Mouse (Mus musculus) midbrain, postnatal 0 days (tissue): ENCODE results near the gene Map4k4. TPM values are rescaled to one million over a fixed set of nuclear protein-coding genes. Genes with fewer than 3 reads are reported as not detected.

Experiments used
- ATAC-seq: fragments of 200-750 bp; cut with Nextera tagmentation; 2 replicates; pipeline ENCODE4 v1.8.0; 2017; ENCODE audit warnings: moderate number of reproducible peaks, mild to moderate bottlenecking, moderate TSS enrichment, moderate library complexity; ENCODE audit not compliant: low FRiP score
- DNase-seq: peaks from one replicate; pipeline ENCODE4 v3.0.0-alpha.2; 2015; ENCODE audit warnings: low spot score
- H3K27ac ChIP-seq: fragments of 300-500 bp; sonication (generic); 2 replicates; pipeline ENCODE4 v1.5.1; 2014; ENCODE audit warnings: low read depth, mild to moderate bottlenecking, low read length, mixed read lengths
- H3K27me3 ChIP-seq: fragments of 300-500 bp; sonication (generic); 2 replicates; pipeline ENCODE4 v1.6.1; 2014; ENCODE audit warnings: low read length, control low read depth, mixed read lengths; ENCODE audit not compliant: insufficient read depth
- H3K36me3 ChIP-seq: fragments of 300-500 bp; sonication (generic); 2 replicates; pipeline ENCODE4 v1.6.1; 2014; ENCODE audit warnings: low read length, control low read depth, mixed read lengths; ENCODE audit not compliant: insufficient read depth
- H3K4me1 ChIP-seq: fragments of 300-500 bp; sonication (generic); 2 replicates; pipeline ENCODE4 v1.6.1; 2014; ENCODE audit warnings: mild to moderate bottlenecking, control low read depth, antibody characterized with exemption, low read length, mixed read lengths; ENCODE audit not compliant: insufficient read depth
- H3K4me2 ChIP-seq: fragments of 300-500 bp; sonication (generic); 2 replicates; pipeline ENCODE4 v1.6.1; 2014; ENCODE audit warnings: low read depth, mild to moderate bottlenecking, low read length, mixed read lengths; ENCODE audit not compliant: poor library complexity, severe bottlenecking
- H3K4me3 ChIP-seq: fragments of 300-500 bp; sonication (generic); 2 replicates; pipeline ENCODE4 v1.5.1; 2014; ENCODE audit warnings: low read depth, mild to moderate bottlenecking, low read length, moderate library complexity
- H3K9ac ChIP-seq: fragments of 300-500 bp; sonication (generic); replicated peaks from 2 replicates; pipeline ENCODE4 v1.6.1; 2014; ENCODE audit warnings: mild to moderate bottlenecking, low read length, moderate library complexity, mixed read lengths; ENCODE audit not compliant: poor library complexity, severe bottlenecking
- H3K9me3 ChIP-seq: fragments of 300-500 bp; sonication (generic); 2 replicates; pipeline ENCODE4 v1.6.1; 2016; ENCODE audit warnings: low read length, control low read depth
- CTCF ChIP-seq: IDR thresholded peaks from 2 replicates; pipeline ENCODE4 v1.5.1; 2016; ENCODE audit warnings: antibody characterized with exemption, mild to moderate bottlenecking
- WGBS: fragments of 180-500 bp; shearing (Covaris S2); extraction: QIAGEN DNeasy Blood & Tissue Kit; methylation state at CpG from one replicate; pipeline ENCODE4 v1.1.7; 2014; 5-methylcytosine and 5-hydroxymethylcytosine counted together
- polyA plus RNA-seq: library from polyadenylated mRNA; unstranded; fragments of >200 nt; fragmentation: Nextera tagmentation; extraction: Ambion mirVana; gene quantifications from 2 replicates; pipeline ENCODE4 v1.2.1, GENCODE M21; 2015
- total RNA-seq: library from RNA; depleted of rRNA; stranded (reverse); fragments of >200 nt; gene quantifications from 2 replicates; pipeline ENCODE4 v1.2.3, GENCODE M21; 2014

Gene Map4k4
- total and polyA plus RNA-seq, 2 experiments from 2014 or later: 30.6 to 185 TPM

DNA sequence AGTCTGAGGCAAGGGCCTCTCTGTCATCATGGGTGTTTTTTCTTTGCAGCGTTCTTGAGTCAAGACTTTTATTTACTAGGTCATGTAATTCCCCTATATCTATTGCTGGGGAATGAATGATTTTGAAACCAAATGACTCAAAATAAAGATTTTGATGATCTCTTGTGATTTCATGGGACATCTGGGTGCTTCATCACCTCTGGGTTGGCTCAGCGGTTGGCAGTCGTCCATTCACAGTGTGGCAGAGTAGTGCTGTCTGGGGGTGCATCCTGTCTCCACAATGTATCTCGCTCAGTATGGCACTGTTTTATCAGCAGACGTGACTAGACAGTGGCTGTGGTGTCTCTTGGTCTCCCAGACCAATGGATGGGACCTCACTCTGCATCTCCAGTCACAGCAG is 155.2 kb downstream of the Map4k4 start:
- WGBS: 93% methylated on average over 5 of the region's 5 CpGs
- no peak for ATAC-seq

GRCm38 (mm10) chr1:40057351-40057750 is 156.6 kb downstream of the Map4k4 start:
- DNase-seq (no peak), ATAC-seq (no peak)
- H3K4me2 ChIP-seq: no peak overlapping the region
- H3K4me1 ChIP-seq: no peaks in the 10 kb centered on the region
- WGBS: 82% methylated on average over 5 of the region's 5 CpGs
- no peaks in the 10 kb centered on the region for H3K36me3 ChIP-seq
- H3K4me3 ChIP-seq: no peak overlapping the region
- TF ChIP-seq CTCF: no peak
- no peak overlapping the region for H3K9ac ChIP-seq
- H3K27me3 ChIP-seq: no peaks in the 10 kb centered on the region
- no peak overlapping the region for H3K27ac ChIP-seq
- H3K9me3 ChIP-seq: no peaks in the 10 kb centered on the region

More for the DNA sequence above, 155.2 kb downstream of the Map4k4 start:
- H3K27ac ChIP-seq: no peak overlapping the region
- H3K36me3 ChIP-seq: no peaks in the 10 kb centered on the region
- H3K4me3 ChIP-seq: no peak overlapping the region
- no peaks in the 10 kb centered on the region for H3K9me3 ChIP-seq
- no peak for TF ChIP-seq CTCF
- no peaks in the 10 kb centered on the region for H3K27me3 ChIP-seq
- no peak overlapping the region for H3K9ac ChIP-seq
- H3K4me2 ChIP-seq: no peak overlapping the region
- no peaks in the 10 kb centered on the region for H3K4me1 ChIP-seq
- no peak for DNase-seq

- ATAC-seq: no peak
- no peaks in the 10 kb centered on the region for H3K36me3 ChIP-seq
- no peak overlapping the region for H3K4me2 ChIP-seq
- TF ChIP-seq CTCF: no peak
- no peak overlapping the region for H3K4me3 ChIP-seq
- no peaks in the 10 kb centered on the region for H3K27me3 ChIP-seq
- no peak for DNase-seq
- H3K9ac ChIP-seq: no peak overlapping the region
- WGBS: 55% methylated on average over 11 of the region's 11 CpGs
- no peak overlapping the region for H3K27ac ChIP-seq
- no peaks in the 10 kb centered on the region for H3K4me1 ChIP-seq
- no peaks in the 10 kb centered on the region for H3K9me3 ChIP-seq
These were observed 157.3 kb downstream of the Map4k4 start for GRCm38 (mm10) chr1:40058013-40058412.

GRCm38 (mm10) chr1:40059122-40059774 is 158.5 kb downstream of the Map4k4 start:
- DNase-seq: no peak
- no peak overlapping the region for H3K4me3 ChIP-seq
- no peak for TF ChIP-seq CTCF
- H3K4me1 ChIP-seq: no peaks in the 10 kb centered on the region
- H3K27ac ChIP-seq: no peak overlapping the region
- no peaks in the 10 kb centered on the region for H3K9me3 ChIP-seq
- no peak for ATAC-seq
- no peak overlapping the region for H3K9ac ChIP-seq
- no peak overlapping the region for H3K4me2 ChIP-seq
- 82% methylated on average over 4 of the region's 4 CpGs for WGBS
- no peaks in the 10 kb centered on the region for H3K27me3 ChIP-seq
- H3K36me3 ChIP-seq: no peaks in the 10 kb centered on the region

DNA sequence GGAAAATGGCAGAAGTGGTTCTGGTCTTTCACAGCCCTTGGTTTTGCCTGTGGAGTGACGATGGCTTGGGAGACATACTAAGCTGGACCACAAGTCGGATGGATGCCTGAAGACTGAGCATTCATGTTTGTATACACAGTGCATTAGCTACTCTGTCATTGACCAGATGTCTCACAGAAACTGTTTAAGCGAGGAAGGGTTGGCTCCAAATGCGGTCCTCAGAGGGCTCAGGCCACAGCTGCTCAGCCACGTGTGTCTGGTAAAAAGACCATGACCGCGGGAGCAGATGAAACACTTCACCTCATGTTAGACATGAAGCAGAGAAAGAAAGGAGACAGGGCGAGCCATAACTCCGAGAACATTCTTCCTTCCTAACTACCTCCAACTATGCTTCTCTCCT is 160.6 kb downstream of the Map4k4 start:
- Histone ChIP-seq H3K27ac (no peak overlapping the region), H3K9ac (no peak overlapping the region), H3K36me3 (no peaks in the 10 kb centered on the region), H3K9me3 (no peaks in the 10 kb centered on the region), H3K4me3 (no peak overlapping the region), H3K4me1 (no peaks in the 10 kb centered on the region), H3K27me3 (no peaks in the 10 kb centered on the region), H3K4me2 (no peak overlapping the region)
- no peak for DNase-seq
- TF ChIP-seq CTCF: no peak
- no peak for ATAC-seq
- WGBS: 79% methylated on average over 9 of the region's 9 CpGs

GRCm38 (mm10) chr1:40063409-40063808 is 162.7 kb downstream of the Map4k4 start:
- Histone ChIP-seq H3K9me3 (no peaks in the 10 kb centered on the region), H3K4me3 (no peak overlapping the region), H3K4me2 (no peak overlapping the region), H3K27ac (no peak overlapping the region), H3K4me1 (no peaks in the 10 kb centered on the region), H3K9ac (no peak overlapping the region), H3K27me3 (no peaks in the 10 kb centered on the region), H3K36me3 (no peaks in the 10 kb centered on the region)
- 49% methylated on average over 4 of the region's 4 CpGs for WGBS
- ATAC-seq (peak; percentile 41; the same call in 1 of the 2 replicates), DNase-seq (no peak)
- TF ChIP-seq CTCF: no peak
